Mouse (Mus musculus) kidney, embryonic 14.5 days (tissue): ENCODE results near the gene Lef1. TPM values are rescaled to one million over a fixed set of nuclear protein-coding genes. Genes with fewer than 3 reads are reported as not detected.
A peak's percentile ranks its signal among the peaks of the same experiment; 100 is the strongest.

Experiments used
- ATAC-seq: fragments of 200-750 bp; cut with Nextera tagmentation; 2 replicates; pipeline ENCODE4 v1.8.0; 2017; ENCODE audit warnings: moderate number of reproducible peaks, mild to moderate bottlenecking, moderate TSS enrichment, moderate library complexity; ENCODE audit not compliant: low FRiP score, low TSS enrichment
- H3K27ac ChIP-seq: fragments of 300-500 bp; sonication (generic); 2 replicates; pipeline ENCODE4 v1.5.1; 2014; ENCODE audit warnings: low read depth, mild to moderate bottlenecking, low read length, moderate library complexity, mixed read lengths
- H3K27me3 ChIP-seq: fragments of 300-500 bp; sonication (generic); 2 replicates; pipeline ENCODE4 v1.6.1; 2014; ENCODE audit warnings: mild to moderate bottlenecking, low read length; ENCODE audit not compliant: control insufficient read depth, insufficient read depth
- H3K36me3 ChIP-seq: fragments of 300-500 bp; sonication (generic); 2 replicates; pipeline ENCODE4 v1.6.1; 2014; ENCODE audit warnings: low read length, mixed read lengths; ENCODE audit not compliant: control insufficient read depth, insufficient read depth
- H3K4me1 ChIP-seq: fragments of 300-500 bp; sonication (generic); 2 replicates; pipeline ENCODE4 v1.6.1; 2014; ENCODE audit warnings: low read length, mixed read lengths; ENCODE audit not compliant: control insufficient read depth, insufficient read depth
- H3K4me2 ChIP-seq: fragments of 300-500 bp; sonication (generic); replicated peaks from 2 replicates; pipeline ENCODE4 v1.6.1; 2014; ENCODE audit warnings: low read depth, mild to moderate bottlenecking, low read length
- H3K4me3 ChIP-seq: fragments of 300-500 bp; sonication (generic); 2 replicates; pipeline ENCODE4 v1.5.1; 2014; ENCODE audit warnings: mild to moderate bottlenecking, low read length
- H3K9ac ChIP-seq: fragments of 300-500 bp; sonication (generic); 2 replicates; pipeline ENCODE4 v1.6.1; 2014; ENCODE audit warnings: low read depth, mild to moderate bottlenecking, low read length, moderate library complexity
- H3K9me3 ChIP-seq: fragments of 300-500 bp; sonication (generic); 2 replicates; pipeline ENCODE4 v1.6.1; 2016; ENCODE audit warnings: low read length; ENCODE audit not compliant: control insufficient read depth
- WGBS: fragments of 180-500 bp; shearing (Covaris S2); extraction: QIAGEN DNeasy Blood & Tissue Kit; methylation state at CpG from one replicate; pipeline ENCODE4 v1.1.7; 2014; 5-methylcytosine and 5-hydroxymethylcytosine counted together
- polyA plus RNA-seq: library from polyadenylated mRNA; unstranded; fragments of >200 nt; fragmentation: Nextera tagmentation; extraction: Ambion mirVana; gene quantifications from 2 replicates; pipeline ENCODE4 v1.2.1, GENCODE M21; 2014

The Lef1 gene
- polyA plus RNA-seq, 1 experiment from 2014 or later: 32.1 TPM

GRCm38 (mm10) chr3:131270381-131270780 lies 160.1 kb downstream of the Lef1 start:
- no peak overlapping the region for H3K27ac ChIP-seq
- no peaks in the 10 kb centered on the region for H3K9me3 ChIP-seq
- H3K4me1 ChIP-seq: peaks cover 11% of the 10 kb centered on the region; the same call in 1 of the 2 replicates
- no peaks in the 10 kb centered on the region for H3K36me3 ChIP-seq
- ATAC-seq: no peak
- H3K27me3 ChIP-seq: no peaks in the 10 kb centered on the region
- peak overlapping the region; percentile 75 for H3K4me2 ChIP-seq
- peak overlapping the region; percentile 83; the same call in 1 of the 2 replicates for H3K4me3 ChIP-seq
- no peak overlapping the region for H3K9ac ChIP-seq
- WGBS: 66% methylated on average over 6 of the region's 6 CpGs

- Histone ChIP-seq H3K4me3 (peak overlapping the region; percentile 83), H3K4me2 (peak overlapping the region; percentile 75), H3K27me3 (no peaks in the 10 kb centered on the region), H3K4me1 (peaks cover 11% of the 10 kb centered on the region; the same call in 1 of the 2 replicates), H3K9me3 (no peaks in the 10 kb centered on the region), H3K36me3 (no peaks in the 10 kb centered on the region), H3K9ac (peak overlapping the region; percentile 81), H3K27ac (peak overlapping the region; percentile 71; the same call in 1 of the 2 replicates)
- peak; percentile 41; the same call in 1 of the 2 replicates for ATAC-seq
- WGBS: 9% methylated on average over 8 of the region's 8 CpGs
These were observed 160.9 kb downstream of the Lef1 start for GRCm38 (mm10) chr3:131271157-131271556.

GRCm38 (mm10) chr3:131271559-131272373 lies 161.5 kb downstream of the Lef1 start, which contains the start of gene Hadh:
Hadh (minus strand) TSS chr3:131272101.
- Histone ChIP-seq H3K4me3 (peak within 1 kb of the TSS; percentile 83), H3K9me3 (no peaks in the 10 kb centered on the region), H3K27me3 (no peaks in the 10 kb centered on the region), H3K9ac (peak within 1 kb of the TSS; percentile 81), H3K27ac (peak within 1 kb of the TSS; percentile 71), H3K4me2 (peak within 1 kb of the TSS; percentile 75), H3K4me1 (peaks cover 11% of the 10 kb centered on the region; the same call in 1 of the 2 replicates), H3K36me3 (no peaks in the 10 kb centered on the region)
- peak; percentile 91 for ATAC-seq
- WGBS: 0% methylated on average over 52 of the region's 54 CpGs

- Histone ChIP-seq H3K9ac (peak overlapping the region; percentile 81; the same call in 1 of the 2 replicates), H3K4me2 (peak overlapping the region; percentile 75), H3K4me1 (peaks cover 11% of the 10 kb centered on the region; the same call in 1 of the 2 replicates), H3K27me3 (no peaks in the 10 kb centered on the region), H3K27ac (peak overlapping the region; percentile 32; the same call in 1 of the 2 replicates), H3K36me3 (no peaks in the 10 kb centered on the region), H3K9me3 (no peaks in the 10 kb centered on the region), H3K4me3 (peak overlapping the region; percentile 83)
- peak; percentile 25; the same call in 1 of the 2 replicates for ATAC-seq
- 28% methylated on average over 10 of the region's 10 CpGs for WGBS
These were observed 162.3 kb downstream of the Lef1 start for GRCm38 (mm10) chr3:131272374-131273100.

Other genes starting within 250 kb of the Lef1 start
- gene Hadh, start 161.6 kb downstream of the Lef1 start, polyA plus RNA-seq: 130 and 134 TPM in 2 replicates
- 1.4 and 2.4 TPM in 2 replicates for gene Cyp2u1, start 192.8 kb downstream of the Lef1 start, polyA plus RNA-seq